Mouse (Mus musculus) heart, embryonic 10.5 days (tissue): ENCODE measurements at regions not wholly inside any gene's neighbourhood (a gene's known extent, or its start where the extent isn't known, plus 50 kb on each side); places are given as distances from the start of the nearest gene placed in this dataset.
A peak's percentile ranks its signal among the peaks of the same experiment; 100 is the strongest.

Source experiments
- DNase-seq: peaks from one replicate; pipeline ENCODE4 v3.0.0-alpha.2; 2017; ENCODE audit warnings: low spot score
- H3K27ac ChIP-seq: fragments of 300-500 bp; sonication (generic); 2 replicates; pipeline ENCODE4 v1.5.1; 2016; ENCODE audit warnings: mild to moderate bottlenecking
- H3K27me3 ChIP-seq: fragments of 300-500 bp; sonication (generic); 2 replicates; pipeline ENCODE4 v1.6.1; 2016; ENCODE audit warnings: mild to moderate bottlenecking; ENCODE audit not compliant: poor library complexity, insufficient read depth, severe bottlenecking
- H3K36me3 ChIP-seq: fragments of 300-500 bp; sonication (generic); 2 replicates; pipeline ENCODE4 v1.6.1; 2016; ENCODE audit warnings: mild to moderate bottlenecking, moderate library complexity
- H3K4me1 ChIP-seq: fragments of 300-500 bp; sonication (generic); 2 replicates; pipeline ENCODE4 v1.6.1; 2016; ENCODE audit warnings: mild to moderate bottlenecking
- H3K4me3 ChIP-seq: fragments of 300-500 bp; sonication (generic); 2 replicates; pipeline ENCODE4 v1.5.1; 2016; ENCODE audit warnings: mild to moderate bottlenecking, moderate library complexity
- H3K9me3 ChIP-seq: fragments of 300-500 bp; sonication (generic); 2 replicates; pipeline ENCODE4 v1.6.1; 2016; ENCODE audit warnings: mild to moderate bottlenecking, moderate library complexity
- WGBS: fragments of 180-500 bp; shearing (Covaris S2); methylation state at CpG from one replicate; pipeline ENCODE4 v1.1.7; 2016; 5-methylcytosine and 5-hydroxymethylcytosine counted together

- Histone ChIP-seq H3K27ac (peak overlapping the region; percentile 71), H3K9me3 (no peaks in the 10 kb centered on the region), H3K36me3 (no peaks in the 10 kb centered on the region), H3K4me3 (no peak overlapping the region), H3K27me3 (no peaks in the 10 kb centered on the region), H3K4me1 (peaks cover 26% of the 10 kb centered on the region)
- no peak for DNase-seq
- WGBS, result 56% methylated on average over 8 of the region's 8 CpGs
These were observed 51.3 kb upstream of the S1pr1 start for GRCm38 (mm10) chr3:115766153-115766552.

GRCm38 (mm10) chr3:115768290-115768689 is 53.4 kb upstream of the S1pr1 start:
- Histone ChIP-seq H3K4me3 (no peak overlapping the region), H3K36me3 (no peaks in the 10 kb centered on the region), H3K4me1 (peaks cover 18% of the 10 kb centered on the region), H3K27me3 (no peaks in the 10 kb centered on the region), H3K9me3 (no peaks in the 10 kb centered on the region), H3K27ac (no peak overlapping the region)
- no peak for DNase-seq
- WGBS, result 53% methylated on average over 1 of the region's 1 CpGs

- peak overlapping the region; percentile 36 for H3K27ac ChIP-seq
- WGBS, result 73% methylated on average over 19 of the region's 19 CpGs
- H3K27me3 ChIP-seq, result no peaks in the 10 kb centered on the region
- DNase-seq, result no peak
- no peaks in the 10 kb centered on the region for H3K9me3 ChIP-seq
- H3K4me1 ChIP-seq, result peaks cover 13% of the 10 kb centered on the region
- H3K4me3 ChIP-seq, result no peak overlapping the region
- H3K36me3 ChIP-seq, result no peaks in the 10 kb centered on the region
These were observed 54.1 kb upstream of the S1pr1 start for GRCm38 (mm10) chr3:115768761-115769530.

- Histone ChIP-seq H3K4me3 (no peak overlapping the region), H3K4me1 (peaks cover 8% of the 10 kb centered on the region), H3K27me3 (no peaks in the 10 kb centered on the region), H3K27ac (no peak overlapping the region), H3K9me3 (no peaks in the 10 kb centered on the region), H3K36me3 (no peaks in the 10 kb centered on the region)
- DNase-seq, result no peak
- 73% methylated on average over 5 of the region's 5 CpGs for WGBS
These were observed 57.8 kb upstream of the S1pr1 start for GRCm38 (mm10) chr3:115772676-115773075.

- no peaks in the 10 kb centered on the region for H3K27me3 ChIP-seq
- peaks cover 8% of the 10 kb centered on the region for H3K4me1 ChIP-seq
- DNase-seq, result no peak
- no peaks in the 10 kb centered on the region for H3K9me3 ChIP-seq
- no peak overlapping the region for H3K27ac ChIP-seq
- 77% methylated on average over 8 of the region's 8 CpGs for WGBS
- no peaks in the 10 kb centered on the region for H3K36me3 ChIP-seq
- H3K4me3 ChIP-seq, result no peak overlapping the region
These were observed 59.4 kb upstream of the S1pr1 start for GRCm38 (mm10) chr3:115774321-115774720.

- Histone ChIP-seq H3K27ac (no peak overlapping the region), H3K27me3 (no peaks in the 10 kb centered on the region), H3K36me3 (no peaks in the 10 kb centered on the region), H3K4me3 (no peak overlapping the region), H3K9me3 (no peaks in the 10 kb centered on the region), H3K4me1 (peaks cover 8% of the 10 kb centered on the region)
- no peak for DNase-seq
- 75% methylated on average over 4 of the region's 4 CpGs for WGBS
These were observed 59.9 kb upstream of the S1pr1 start for GRCm38 (mm10) chr3:115774723-115775122.

GRCm38 (mm10) chr3:115779144-115779890 is 64.4 kb upstream of the S1pr1 start:
- H3K27ac ChIP-seq, result no peak overlapping the region
- H3K4me1 ChIP-seq, result peaks cover 8% of the 10 kb centered on the region
- H3K9me3 ChIP-seq, result no peaks in the 10 kb centered on the region
- no peaks in the 10 kb centered on the region for H3K27me3 ChIP-seq
- WGBS, result 86% methylated on average over 10 of the region's 10 CpGs
- DNase-seq, result no peak
- H3K36me3 ChIP-seq, result no peaks in the 10 kb centered on the region
- no peak overlapping the region for H3K4me3 ChIP-seq

- WGBS, result 77% methylated on average over 5 of the region's 5 CpGs
- Histone ChIP-seq H3K27me3 (no peaks in the 10 kb centered on the region), H3K36me3 (no peaks in the 10 kb centered on the region), H3K4me3 (no peak overlapping the region), H3K27ac (no peak overlapping the region), H3K9me3 (no peaks in the 10 kb centered on the region), H3K4me1 (peaks cover 8% of the 10 kb centered on the region)
- DNase-seq, result no peak
These were observed 65.0 kb upstream of the S1pr1 start for GRCm38 (mm10) chr3:115779906-115780305.

GRCm38 (mm10) chr3:115782726-115783125 is 67.9 kb upstream of the S1pr1 start:
- Histone ChIP-seq H3K27ac (no peak overlapping the region; the same call in 1 of the 2 replicates), H3K4me3 (no peak overlapping the region), H3K27me3 (no peaks in the 10 kb centered on the region), H3K9me3 (no peaks in the 10 kb centered on the region), H3K4me1 (no peaks in the 10 kb centered on the region), H3K36me3 (no peaks in the 10 kb centered on the region)
- DNase-seq, result peak; percentile 54

- Histone ChIP-seq H3K9me3 (no peaks in the 10 kb centered on the region), H3K27ac (no peak overlapping the region), H3K4me3 (no peak overlapping the region), H3K4me1 (peaks cover under 1% of the 10 kb centered on the region), H3K36me3 (no peaks in the 10 kb centered on the region), H3K27me3 (no peaks in the 10 kb centered on the region)
- DNase-seq, result no peak
- WGBS, result 81% methylated on average over 1 of the region's 1 CpGs
These were observed 72.5 kb upstream of the S1pr1 start for GRCm38 (mm10) chr3:115787360-115787759.

- 87% methylated on average over 3 of the region's 3 CpGs for whole genome bisulfite sequencing
- Histone ChIP-seq H3K27ac (no peak overlapping the region), H3K36me3 (no peaks in the 10 kb centered on the region), H3K4me1 (peaks cover 10% of the 10 kb centered on the region), H3K27me3 (no peaks in the 10 kb centered on the region), H3K9me3 (no peaks in the 10 kb centered on the region), H3K4me3 (no peak overlapping the region)
- DNase-seq, result no peak
These were observed 73.7 kb upstream of the S1pr1 start for GRCm38 (mm10) chr3:115788525-115788924.

GRCm38 (mm10) chr3:115789063-115789462 is 74.2 kb upstream of the S1pr1 start:
- H3K9me3 ChIP-seq, result no peaks in the 10 kb centered on the region
- 71% methylated on average over 6 of the region's 6 CpGs for WGBS
- DNase-seq, result no peak
- H3K4me3 ChIP-seq, result no peak overlapping the region
- no peaks in the 10 kb centered on the region for H3K27me3 ChIP-seq
- peaks cover 13% of the 10 kb centered on the region for H3K4me1 ChIP-seq
- no peak overlapping the region for H3K27ac ChIP-seq
- H3K36me3 ChIP-seq, result no peaks in the 10 kb centered on the region

GRCm38 (mm10) chr3:115792606-115793005 is 77.7 kb upstream of the S1pr1 start:
- DNase-seq, result no peak
- WGBS, result 36% methylated on average over 4 of the region's 4 CpGs
- Histone ChIP-seq H3K27ac (peak overlapping the region; percentile 36; the same call in 1 of the 2 replicates), H3K36me3 (no peaks in the 10 kb centered on the region), H3K9me3 (no peaks in the 10 kb centered on the region), H3K27me3 (no peaks in the 10 kb centered on the region), H3K4me3 (no peak overlapping the region), H3K4me1 (peaks cover 13% of the 10 kb centered on the region)
